Mouse (Mus musculus) liver, embryonic 14.5 days (tissue): Measurements from ENCODE around the gene Scgb3a1. TPM values are rescaled to one million over a fixed set of nuclear protein-coding genes. Genes with fewer than 3 reads are reported as not detected.

Experiments used
- ATAC-seq: fragments of 200-750 bp; cut with Nextera tagmentation; 2 replicates; pipeline ENCODE4 v1.8.0; 2017; ENCODE audit warnings: moderate number of reproducible peaks, mild to moderate bottlenecking, moderate library complexity; ENCODE audit not compliant: insufficient read depth
- DNase-seq, 3 experiments: peaks; one replicate each; pipeline ENCODE4 v3.0.0-alpha.2; 2012 to 2013; ENCODE audit warnings: low read depth in 3 of 3, low spot score in 3 of 3
- H3K27ac ChIP-seq: fragments of 300-500 bp; sonication (generic); 2 replicates; pipeline ENCODE4 v1.5.1; 2014; ENCODE audit warnings: moderate library complexity, mild to moderate bottlenecking, control low read depth, inconsistent platforms
- H3K27me3 ChIP-seq: fragments of 300-500 bp; sonication (generic); 2 replicates; pipeline ENCODE4 v1.6.1; 2014; ENCODE audit warnings: mild to moderate bottlenecking, low read length, moderate library complexity; ENCODE audit not compliant: control insufficient read depth, insufficient read depth
- H3K36me3 ChIP-seq: fragments of 300-500 bp; sonication (generic); replicated peaks from 2 replicates; pipeline ENCODE4 v1.6.1; 2014; ENCODE audit warnings: low read depth; ENCODE audit not compliant: control insufficient read depth, insufficient read depth
- H3K4me1 ChIP-seq, 2 experiments: fragments of 200-500 bp in 1 of 2; fragments of 300-500 bp in 1 of 2; sonication (generic) in 1 of 2; replicated peaks; 2 replicates each; pipeline ENCODE4 v1.6.1; 2012 to 2014; ENCODE audit warnings: antibody characterized with exemption in 1 of 2, inconsistent platforms in 1 of 2, low read length in 1 of 2; ENCODE audit not compliant: control insufficient read depth in 2 of 2, insufficient read depth in 2 of 2
- H3K4me2 ChIP-seq: fragments of 300-500 bp; sonication (generic); 2 replicates; pipeline ENCODE4 v1.6.1; 2014; ENCODE audit warnings: low read depth, mild to moderate bottlenecking, control low read depth, moderate library complexity
- H3K4me3 ChIP-seq, 2 experiments: fragments of 200-500 bp in 1 of 2; fragments of 300-500 bp in 1 of 2; sonication (generic) in 1 of 2; 2 replicates each; pipeline ENCODE4 v1.5.1; 2012 to 2014; ENCODE audit warnings: low read depth in 2 of 2, low read length in 2 of 2, mild to moderate bottlenecking in 2 of 2, control low read depth in 1 of 2, inconsistent platforms in 1 of 2, moderate library complexity in 1 of 2; ENCODE audit not compliant: insufficient read depth in 1 of 2
- H3K9ac ChIP-seq: fragments of 300-500 bp; sonication (generic); replicated peaks from 2 replicates; pipeline ENCODE4 v1.6.1; 2014; ENCODE audit warnings: mild to moderate bottlenecking, control low read depth, moderate library complexity
- H3K9me3 ChIP-seq: fragments of 300-500 bp; sonication (generic); 2 replicates; pipeline ENCODE4 v1.6.1; 2016; ENCODE audit warnings: low read length, mixed read lengths; ENCODE audit not compliant: control insufficient read depth
- CTCF ChIP-seq: IDR thresholded peaks from 2 replicates; pipeline ENCODE4 v1.5.1; 2016; ENCODE audit warnings: antibody characterized with exemption, low read depth, control low read depth
- EP300 ChIP-seq: IDR thresholded peaks from 2 replicates; pipeline ENCODE4 v1.6.1; 2016; ENCODE audit warnings: antibody characterized with exemption, low read depth
- WGBS: fragments of 180-500 bp; shearing (Covaris S2); extraction: QIAGEN DNeasy Blood & Tissue Kit; methylation state at CpG from one replicate; pipeline ENCODE4 v1.1.7; 2014; ENCODE audit not compliant: insufficient replicate concordance; 5-methylcytosine and 5-hydroxymethylcytosine counted together
- polyA plus RNA-seq, 2 experiments: library from polyadenylated mRNA; depleted of rRNA in 1 of 2; stranded (reverse) in 1 of 2; unstranded in 1 of 2; fragments of >200 nt; fragmentation: Nextera tagmentation in 1 of 2; extraction: Ambion mirVana in 1 of 2; gene quantifications; 2 replicates each; pipeline versions ENCODE4 v1.2.1 to v1.2.3; 2012 to 2014

The Scgb3a1 gene
- polyA plus RNA-seq, 2 experiments: not detected

DNA sequence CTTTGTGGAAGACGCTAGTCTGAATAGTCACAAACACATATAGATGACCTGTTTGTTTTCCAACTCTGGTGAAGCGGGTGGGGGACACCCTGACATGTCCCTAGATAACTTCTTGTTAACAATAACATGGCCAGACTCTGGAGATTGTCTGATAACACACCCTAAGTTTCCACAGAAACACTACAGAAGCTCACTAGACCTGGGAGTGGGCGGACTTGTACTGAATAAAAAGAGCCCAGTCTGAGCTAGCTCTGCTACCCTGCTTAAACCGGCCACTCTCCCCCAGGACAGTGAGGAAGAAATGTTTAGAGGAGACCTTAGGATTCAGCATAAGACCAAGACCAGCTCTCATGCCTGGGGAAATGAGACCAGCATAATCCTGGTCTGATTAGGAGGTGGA is 2.1 kb downstream of the Scgb3a1 start:
- DNase-seq (no peak), ATAC-seq (no peak)
- no peak overlapping the region for H3K27ac ChIP-seq
- H3K9ac ChIP-seq: no peak overlapping the region
- no peaks in the 10 kb centered on the region for H3K27me3 ChIP-seq
- WGBS: 57% methylated on average over 4 of the region's 4 CpGs
- TF ChIP-seq CTCF (no peak), EP300 (no peak)
- H3K9me3 ChIP-seq: no peaks in the 10 kb centered on the region
- H3K4me1 ChIP-seq: peaks cover 0 to 2% of the 10 kb centered on the region in 2 experiments; a peak in 1 of 4 replicates
- H3K36me3 ChIP-seq: peaks cover 8% of the 10 kb centered on the region
- no peak overlapping the region for H3K4me3 ChIP-seq
- no peak overlapping the region for H3K4me2 ChIP-seq

DNA sequence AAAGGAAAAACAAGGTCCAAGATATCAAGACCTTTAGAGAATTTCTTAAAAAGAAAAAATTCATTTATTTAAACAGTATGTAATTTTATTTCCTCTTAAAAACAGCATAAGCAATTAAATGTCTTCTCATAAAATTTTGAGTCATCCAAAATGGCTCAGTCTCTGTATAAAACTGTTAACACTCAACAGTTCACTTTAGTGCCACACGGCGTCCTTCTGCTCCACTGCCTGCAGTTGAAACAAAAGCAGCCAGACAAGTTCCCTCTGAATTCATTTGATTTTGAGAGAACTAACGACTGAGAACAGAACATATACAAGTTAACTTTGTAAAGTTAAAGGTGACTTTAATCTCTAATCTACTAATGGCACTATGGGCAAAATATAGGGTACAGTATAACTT is 10.0 kb downstream of the Scgb3a1 start:
- no peak for TF ChIP-seq EP300
- TF ChIP-seq CTCF: no peak
- H3K36me3 ChIP-seq: peaks cover 47% of the 10 kb centered on the region
- H3K9me3 ChIP-seq: no peaks in the 10 kb centered on the region
- no peak overlapping the region for H3K4me2 ChIP-seq
- H3K4me1 ChIP-seq: no peaks in the 10 kb centered on the region
- ATAC-seq: no peak
- DNase-seq: no peak
- H3K9ac ChIP-seq: no peak overlapping the region
- H3K27me3 ChIP-seq: no peaks in the 10 kb centered on the region
- H3K4me3 ChIP-seq: no peak overlapping the region
- WGBS: 81% methylated on average over 3 of the region's 3 CpGs
- H3K27ac ChIP-seq: no peak overlapping the region

DNA sequence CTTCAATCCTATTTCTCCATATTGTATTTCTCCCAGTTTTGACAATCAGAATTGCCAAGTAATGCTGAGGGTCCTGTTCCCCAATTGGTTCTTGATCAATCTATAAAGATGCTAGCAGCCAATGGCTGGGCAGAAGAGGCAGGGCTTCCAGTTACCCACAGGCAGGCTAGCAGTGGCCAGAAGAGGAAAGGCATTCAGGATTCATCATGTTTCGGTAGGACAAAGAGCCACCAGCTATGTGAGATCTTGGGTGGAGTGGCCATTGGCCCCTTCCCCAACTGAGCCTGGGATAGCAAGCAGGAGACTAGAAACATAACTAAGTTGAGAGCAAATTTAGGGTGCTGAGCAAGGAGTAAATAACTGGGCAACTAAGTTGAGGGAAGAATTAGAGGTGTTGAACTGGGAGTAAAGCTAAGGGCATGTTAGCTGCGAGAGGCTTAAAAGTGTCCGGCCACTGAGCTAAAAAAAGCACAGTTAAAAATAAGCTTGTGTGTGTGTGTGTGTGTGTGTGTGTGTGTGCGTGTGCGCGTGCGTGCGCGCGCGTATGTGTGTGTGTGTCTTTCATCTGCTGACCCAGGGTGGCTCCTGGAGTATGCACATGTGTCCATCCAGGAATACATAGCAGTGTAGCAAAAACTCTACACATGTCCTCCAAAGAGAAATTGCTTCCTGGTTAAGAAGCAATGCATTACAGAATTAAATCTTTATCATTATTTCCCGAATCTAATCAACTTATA is 21.0 kb downstream of the Scgb3a1 start:
- H3K4me2 ChIP-seq: no peak overlapping the region
- ATAC-seq (no peak), DNase-seq (no peak)
- TF ChIP-seq CTCF (no peak), EP300 (no peak)
- H3K4me3 ChIP-seq: no peak overlapping the region
- H3K9me3 ChIP-seq: no peaks in the 10 kb centered on the region
- H3K27me3 ChIP-seq: no peaks in the 10 kb centered on the region
- no peak overlapping the region for H3K27ac ChIP-seq
- WGBS: 91% methylated on average over 12 of the region's 12 CpGs
- H3K36me3 ChIP-seq: peaks cover 84% of the 10 kb centered on the region
- no peaks in the 10 kb centered on the region for H3K4me1 ChIP-seq
- no peak overlapping the region for H3K9ac ChIP-seq

DNA sequence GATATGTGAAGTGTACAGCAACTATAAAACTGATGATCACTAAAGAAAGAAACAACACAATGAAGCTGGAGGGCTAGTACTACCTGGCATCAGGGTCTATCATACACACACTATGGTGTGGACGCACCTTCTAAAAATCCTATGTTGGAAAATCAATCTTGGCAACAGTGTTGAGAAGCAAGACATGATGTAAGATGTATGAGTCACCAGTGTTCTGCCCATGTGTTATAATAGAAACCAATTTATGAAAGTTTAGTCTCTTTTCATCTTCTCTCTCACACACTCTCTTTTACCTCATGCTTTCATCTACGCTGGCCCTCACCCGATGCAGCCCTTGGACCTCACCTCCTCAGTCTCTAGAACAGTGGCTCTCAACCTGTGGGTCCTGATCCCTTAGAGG is 31.6 kb downstream of the Scgb3a1 start:
- H3K9ac ChIP-seq: no peak overlapping the region
- H3K9me3 ChIP-seq: no peaks in the 10 kb centered on the region
- no peak for ATAC-seq
- no peaks in the 10 kb centered on the region for H3K27me3 ChIP-seq
- no peak for DNase-seq
- no peaks in the 10 kb centered on the region for H3K4me1 ChIP-seq
- H3K4me2 ChIP-seq: no peak overlapping the region
- no peak for TF ChIP-seq EP300
- no peak for TF ChIP-seq CTCF
- H3K4me3 ChIP-seq: no peak overlapping the region
- no peak overlapping the region for H3K27ac ChIP-seq
- 87% methylated on average over 3 of the region's 3 CpGs for WGBS
- H3K36me3 ChIP-seq: peaks cover 41% of the 10 kb centered on the region

DNA sequence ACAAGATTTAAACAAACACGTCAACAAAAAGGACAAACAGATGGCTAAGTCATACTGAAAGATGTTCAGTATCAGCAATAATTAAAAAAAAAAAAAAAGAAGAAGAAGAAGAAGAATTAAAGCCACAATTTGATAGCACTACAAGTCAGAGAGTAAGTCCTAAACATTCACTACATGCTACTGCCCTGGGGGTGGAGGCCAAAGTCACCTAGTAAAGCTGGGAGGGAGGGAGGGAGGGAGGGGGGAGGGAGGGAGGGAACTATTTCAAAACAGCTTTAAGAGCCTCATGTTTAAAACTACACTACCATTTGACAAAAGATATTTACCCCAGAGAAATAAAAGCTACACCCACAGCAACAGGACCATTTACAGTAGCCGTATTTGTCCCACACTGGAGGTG is 32.3 kb downstream of the Scgb3a1 start:
- 85% methylated on average over 2 of the region's 2 CpGs for WGBS

More for the DNA sequence above, 32.3 kb downstream of the Scgb3a1 start:
- no peak overlapping the region for H3K9ac ChIP-seq
- H3K27ac ChIP-seq: no peak overlapping the region
- ATAC-seq (no peak), DNase-seq (no peak)
- no peaks in the 10 kb centered on the region for H3K9me3 ChIP-seq
- peaks cover 37% of the 10 kb centered on the region for H3K36me3 ChIP-seq
- TF ChIP-seq EP300 (no peak), CTCF (no peak)
- H3K4me1 ChIP-seq: no peaks in the 10 kb centered on the region
- H3K27me3 ChIP-seq: no peaks in the 10 kb centered on the region
- H3K4me3 ChIP-seq: no peak overlapping the region
- H3K4me2 ChIP-seq: no peak overlapping the region
